Mouse (Mus musculus) stomach, postnatal 0 days (tissue): ENCODE results near the gene Kctd6. TPM values are rescaled to one million over a fixed set of nuclear protein-coding genes. Genes with fewer than 3 reads are reported as not detected.

Experiments
- ATAC-seq: fragments of 200-750 bp; cut with Nextera tagmentation; 2 replicates; pipeline ENCODE4 v1.8.0; 2017; ENCODE audit not compliant: low FRiP score, low TSS enrichment
- DNase-seq: peaks from one replicate; pipeline ENCODE4 v3.0.0-alpha.2; 2016; ENCODE audit warnings: low spot score
- H3K27ac ChIP-seq: fragments of 300-500 bp; sonication (generic); replicated peaks from 2 replicates; pipeline ENCODE4 v1.5.1; 2014; ENCODE audit warnings: mild to moderate bottlenecking, control low read depth
- H3K27me3 ChIP-seq: fragments of 300-500 bp; sonication (generic); 2 replicates; pipeline ENCODE4 v1.6.1; 2014; ENCODE audit warnings: low read length; ENCODE audit not compliant: control insufficient read depth, insufficient read depth
- H3K36me3 ChIP-seq: fragments of 300-500 bp; sonication (generic); 2 replicates; pipeline ENCODE4 v1.6.1; 2014; ENCODE audit warnings: low read length, mixed read lengths; ENCODE audit not compliant: control insufficient read depth, insufficient read depth
- H3K4me1 ChIP-seq: fragments of 300-500 bp; sonication (generic); replicated peaks from 2 replicates; pipeline ENCODE4 v1.6.1; 2014; ENCODE audit warnings: antibody characterized with exemption; ENCODE audit not compliant: control insufficient read depth, insufficient read depth
- H3K4me2 ChIP-seq: fragments of 300-500 bp; sonication (generic); replicated peaks from 2 replicates; pipeline ENCODE4 v1.6.1; 2014; ENCODE audit warnings: low read depth, mild to moderate bottlenecking, control low read depth, moderate library complexity
- H3K4me3 ChIP-seq: fragments of 300-500 bp; sonication (generic); 2 replicates; pipeline ENCODE4 v1.5.1; 2014; ENCODE audit warnings: low read depth, low read length, control low read depth
- H3K9ac ChIP-seq: fragments of 300-500 bp; sonication (generic); 2 replicates; pipeline ENCODE4 v1.6.1; 2014; ENCODE audit warnings: mild to moderate bottlenecking, low read length, control low read depth, mixed read lengths
- H3K9me3 ChIP-seq: fragments of 300-500 bp; sonication (generic); 2 replicates; pipeline ENCODE4 v1.6.1; 2016; ENCODE audit warnings: low read length; ENCODE audit not compliant: control insufficient read depth
- CTCF ChIP-seq: IDR thresholded peaks from 2 replicates; pipeline ENCODE4 v1.5.1; 2016; ENCODE audit warnings: antibody characterized with exemption, low read depth, mild to moderate bottlenecking, moderate library complexity
- EP300 ChIP-seq: optimal IDR thresholded peaks from 2 replicates; pipeline ENCODE3; 2016; ENCODE audit warnings: antibody characterized with exemption
- WGBS: fragments of 180-500 bp; shearing (Covaris S2); extraction: QIAGEN DNeasy Blood & Tissue Kit; methylation state at CpG from one replicate; pipeline ENCODE4 v1.1.7; 2014; 5-methylcytosine and 5-hydroxymethylcytosine counted together
- polyA plus RNA-seq: library from polyadenylated mRNA; unstranded; fragments of >200 nt; fragmentation: Nextera tagmentation; extraction: Ambion mirVana; gene quantifications from 2 replicates; pipeline ENCODE4 v1.2.1, GENCODE M21; 2015

Kctd6 gene
- polyA plus RNA-seq, 1 experiment from 2014 or later, result 12.9 TPM

DNA sequence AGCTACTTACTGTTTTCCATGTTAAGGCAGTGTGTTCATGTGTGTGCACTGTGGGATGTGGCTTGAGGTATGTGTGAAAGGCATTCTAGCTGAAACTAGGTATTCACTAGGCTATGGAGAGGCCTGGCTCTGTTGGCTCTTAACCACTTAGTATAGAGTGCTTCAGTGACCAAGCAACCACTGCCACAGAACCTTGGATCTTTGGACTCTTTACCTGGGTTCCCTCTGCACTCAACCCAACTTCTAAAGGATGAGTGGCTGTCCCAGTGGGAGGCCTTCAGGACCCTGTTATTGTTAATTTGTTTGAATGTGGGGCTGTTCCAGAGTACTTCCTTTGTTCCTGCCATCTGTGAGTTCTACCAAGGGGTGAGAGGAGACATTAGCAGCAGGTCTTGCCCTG, 27.9 kb downstream of the Kctd6 start:
- Histone ChIP-seq H3K4me1 (no peaks in the 10 kb centered on the region), H3K9ac (no peak overlapping the region), H3K4me2 (no peak overlapping the region), H3K27me3 (no peaks in the 10 kb centered on the region), H3K4me3 (no peak overlapping the region), H3K36me3 (no peaks in the 10 kb centered on the region), H3K9me3 (no peaks in the 10 kb centered on the region), H3K27ac (no peak overlapping the region)
- ATAC-seq (no peak), DNase-seq (no peak)
- TF ChIP-seq CTCF, result no peak

DNA sequence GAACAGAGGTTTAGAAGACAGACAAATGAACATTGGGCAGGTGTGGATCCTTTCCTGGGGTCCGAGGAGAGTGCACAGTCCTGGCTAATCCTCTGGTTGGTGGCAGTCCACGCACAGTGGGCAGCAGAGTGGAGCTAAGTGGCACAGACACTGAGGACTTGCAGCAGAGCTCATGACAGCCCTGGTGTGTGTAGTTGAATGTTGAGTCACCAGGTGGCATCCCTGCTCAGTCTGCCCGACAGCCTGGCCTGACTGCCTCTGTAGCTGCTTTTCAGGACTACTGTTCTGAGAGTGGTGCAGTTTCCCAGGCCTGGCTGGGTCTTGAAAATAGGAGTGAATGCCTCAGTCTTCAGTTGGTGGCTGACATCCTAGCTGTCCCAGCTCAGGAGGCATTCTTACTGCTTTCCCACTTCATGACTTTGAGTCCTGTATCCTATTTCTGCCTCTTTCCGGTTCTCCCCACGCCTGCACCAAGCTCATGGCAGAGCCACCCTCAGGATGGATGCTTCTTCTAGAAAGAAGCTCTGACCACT, 28.5 kb downstream of the Kctd6 start:
- Histone ChIP-seq H3K4me1 (no peaks in the 10 kb centered on the region), H3K4me2 (no peak overlapping the region), H3K4me3 (no peak overlapping the region), H3K36me3 (no peaks in the 10 kb centered on the region), H3K27ac (no peak overlapping the region), H3K27me3 (no peaks in the 10 kb centered on the region), H3K9ac (no peak overlapping the region), H3K9me3 (no peaks in the 10 kb centered on the region)
- 61% methylated on average over 5 of the region's 5 CpGs for WGBS
- DNase-seq (peak; percentile 73), ATAC-seq (peak; percentile 78)
- no peak for TF ChIP-seq EP300
- TF ChIP-seq CTCF, result peak; percentile 77

DNA sequence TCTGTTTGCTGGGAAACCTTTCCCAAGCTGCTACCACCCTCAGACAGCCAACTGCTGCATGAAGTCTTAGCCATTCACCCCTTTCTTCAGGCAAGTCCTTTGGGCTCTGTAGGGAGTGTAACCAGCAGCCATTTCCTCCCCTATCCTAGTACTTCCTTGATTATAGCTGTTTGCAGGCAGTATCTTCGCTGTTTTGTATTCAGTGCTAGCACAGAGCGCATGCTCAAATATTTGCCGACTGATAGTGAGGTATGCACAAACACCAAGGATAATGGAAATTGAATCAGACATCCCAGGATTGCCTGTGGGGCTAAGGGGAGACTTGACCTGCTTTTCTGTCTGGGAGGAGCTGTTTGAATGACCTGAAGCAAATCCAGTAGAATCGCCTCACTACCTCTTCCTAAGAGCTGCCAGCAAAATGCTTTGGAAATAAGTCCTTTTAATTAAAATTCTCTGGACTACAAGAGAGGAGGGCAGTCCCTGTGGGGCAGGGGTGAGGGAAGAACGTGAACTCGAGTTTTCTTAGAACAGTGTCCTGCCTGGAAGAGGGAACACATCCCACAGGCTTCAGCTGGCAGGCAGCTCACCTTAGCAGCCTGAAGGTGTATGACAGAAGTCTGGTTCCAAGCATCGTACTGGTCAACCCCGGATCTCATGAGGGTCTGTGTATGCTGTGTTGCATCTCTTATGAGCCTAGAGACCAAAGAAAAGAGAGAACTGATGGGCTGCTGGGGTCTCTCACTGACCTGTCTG, 29.4 kb downstream of the Kctd6 start:
- no peaks in the 10 kb centered on the region for H3K27me3 ChIP-seq
- H3K36me3 ChIP-seq, result no peaks in the 10 kb centered on the region
- H3K4me2 ChIP-seq, result no peak overlapping the region
- 47% methylated on average over 8 of the region's 8 CpGs for WGBS
- H3K4me3 ChIP-seq, result no peak overlapping the region
- TF ChIP-seq EP300 (no peak), CTCF (no peak)
- DNase-seq (peak; percentile 47), ATAC-seq (peak; percentile 71)
- H3K9ac ChIP-seq, result no peak overlapping the region
- no peak overlapping the region for H3K27ac ChIP-seq
- H3K9me3 ChIP-seq, result no peaks in the 10 kb centered on the region
- H3K4me1 ChIP-seq, result no peaks in the 10 kb centered on the region

DNA sequence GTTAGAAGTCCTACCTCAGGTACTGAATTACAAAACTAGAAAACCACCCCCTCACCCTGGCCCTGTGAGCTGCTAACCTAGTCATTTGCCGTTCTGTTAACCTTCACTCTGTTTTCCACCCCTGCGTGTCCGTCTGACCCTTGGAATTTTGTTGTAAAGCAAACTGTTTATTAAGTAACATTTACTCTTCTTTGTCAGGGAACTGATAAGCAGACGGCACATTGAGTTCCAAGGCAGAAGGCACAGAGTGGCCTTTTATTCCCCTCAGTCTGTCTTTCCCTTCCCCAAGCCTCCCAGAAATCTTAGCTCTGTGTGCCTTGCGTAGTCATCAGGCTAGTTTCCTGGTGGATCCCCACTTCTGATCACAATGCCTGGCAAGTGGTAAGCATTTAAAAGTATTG, 30.3 kb downstream of the Kctd6 start:
- DNase-seq (peak; percentile 36), ATAC-seq (peak; percentile 52)
- TF ChIP-seq CTCF, result no peak
- no peak for TF ChIP-seq EP300
- Histone ChIP-seq H3K27me3 (no peaks in the 10 kb centered on the region), H3K36me3 (no peaks in the 10 kb centered on the region), H3K27ac (no peak overlapping the region), H3K9ac (no peak overlapping the region), H3K4me3 (no peak overlapping the region), H3K4me1 (no peaks in the 10 kb centered on the region), H3K9me3 (no peaks in the 10 kb centered on the region), H3K4me2 (no peak overlapping the region)
- 49% methylated on average over 5 of the region's 5 CpGs for WGBS

DNA sequence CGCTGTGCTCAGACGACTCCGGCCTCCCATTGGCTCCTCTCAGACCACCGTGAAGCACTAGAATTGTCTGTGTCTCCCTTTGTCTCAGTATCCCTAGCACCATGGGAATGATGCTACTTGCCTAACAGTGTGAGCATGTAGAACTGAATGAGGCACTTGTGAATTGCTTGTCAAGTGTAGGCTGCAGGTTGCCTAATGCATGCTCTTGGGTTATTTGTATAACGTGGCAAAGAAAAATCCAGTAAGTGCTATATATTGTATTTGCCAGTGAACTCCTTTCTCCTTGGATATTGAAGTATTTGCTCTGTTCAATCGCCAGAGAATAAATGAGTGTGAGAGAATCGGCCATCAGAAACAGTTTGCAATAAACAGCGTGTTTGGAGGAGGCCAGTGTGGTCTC, 32.9 kb downstream of the Kctd6 start:
- H3K9ac ChIP-seq, result no peak overlapping the region
- H3K27ac ChIP-seq, result no peak overlapping the region
- TF ChIP-seq CTCF (no peak), EP300 (no peak)
- ATAC-seq (no peak), DNase-seq (no peak)
- H3K4me1 ChIP-seq, result no peaks in the 10 kb centered on the region
- H3K9me3 ChIP-seq, result no peaks in the 10 kb centered on the region
- H3K27me3 ChIP-seq, result no peaks in the 10 kb centered on the region
- 74% methylated on average over 8 of the region's 8 CpGs for WGBS
- no peaks in the 10 kb centered on the region for H3K36me3 ChIP-seq
- H3K4me2 ChIP-seq, result no peak overlapping the region
- no peak overlapping the region for H3K4me3 ChIP-seq

DNA sequence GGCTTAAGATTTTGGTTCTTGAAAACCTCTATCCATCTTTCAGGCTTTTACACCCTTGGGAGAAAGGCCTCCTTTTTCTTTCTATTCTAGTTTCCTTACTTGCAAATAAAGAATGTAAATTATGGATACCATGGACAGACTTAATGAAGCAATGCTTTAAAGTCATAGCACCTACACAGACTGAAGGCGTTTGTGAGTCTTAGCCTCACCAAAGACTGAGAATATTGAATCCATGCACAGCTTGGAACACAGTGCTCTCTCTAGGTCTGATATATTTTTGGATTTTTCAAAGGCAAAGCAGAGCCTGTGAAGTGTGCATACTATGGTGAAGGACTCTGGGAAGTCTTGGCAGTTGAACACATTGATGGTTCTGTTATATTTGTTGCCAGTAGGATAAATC, 35.3 kb downstream of the Kctd6 start:
- DNase-seq (no peak), ATAC-seq (no peak)
- Histone ChIP-seq H3K27me3 (no peaks in the 10 kb centered on the region), H3K4me3 (no peak overlapping the region), H3K36me3 (no peaks in the 10 kb centered on the region), H3K4me2 (no peak overlapping the region), H3K9ac (no peak overlapping the region), H3K4me1 (no peaks in the 10 kb centered on the region), H3K9me3 (no peaks in the 10 kb centered on the region), H3K27ac (no peak overlapping the region)
- TF ChIP-seq CTCF, result no peak
- no peak for TF ChIP-seq EP300
- WGBS, result 81% methylated on average over 1 of the region's 1 CpGs
